Mouse (Mus musculus): Measurements from ENCODE around the gene Arpc2. TPM values are rescaled to one million over a fixed set of nuclear protein-coding genes. Genes with fewer than 3 reads are reported as not detected.

Gene Arpc2
- total and polyA plus RNA-seq, 3 experiments = 716 to 876 (median 746) TPM

- DNase-seq (ENCODE audit: low spot score) = peak; percentile 39
- Histone ChIP-seq H3K4me1 (ENCODE audit: insufficient read depth, low read depth, low read length) (peaks cover 54% of the 10 kb centered on the region), H3K36me3 (replicated peaks) (peaks cover 47% of the 10 kb centered on the region), H3K9me3 (replicated peaks) (no peaks in the 10 kb centered on the region), H3K4me3 (ENCODE audit: low read depth, low read length) (peak overlapping the region; percentile 11; the same call in 1 of the 2 replicates), H3K27me3 (ENCODE audit: insufficient read depth, low read length) (peaks cover 48% of the 10 kb centered on the region)
- ATAC-seq (ENCODE audit: extremely low read depth, insufficient number of reproducible peaks, low FRiP score, poor library complexity, severe bottlenecking) = peak; percentile 58; the same call in 1 of the 2 replicates
- no peak for TF ChIP-seq POLR2AphosphoS5 (IDR thresholded peaks at IDR 0.05; ENCODE audit: insufficient replicate concordance, low read depth, low read length)
- TF ChIP-seq TAL1 (conservative IDR thresholded peaks at IDR 0.05; ENCODE audit: low read depth, low read length) = peak; percentile 21; the same call in 1 of the 2 replicates
Observed at GRCm38 (mm10) chr1:74277883-74278537, 42.1 kb downstream of the Arpc2 start.

GRCm38 (mm10) chr1:74278538-74278937 lies 42.7 kb downstream of the Arpc2 start, which contains the start of gene Gpbar1:
Gene Gpbar1, plus strand, starts transcription at chr1:74278550.
- no peak for ATAC-seq (ENCODE audit: extremely low read depth, insufficient number of reproducible peaks, low FRiP score, poor library complexity, severe bottlenecking)

GRCm38 (mm10) chr1:74278988-74279387 lies 43.1 kb downstream of the Arpc2 start:
- Histone ChIP-seq H3K36me3 (replicated peaks) (peaks cover 53% of the 10 kb centered on the region), H3K4me1 (ENCODE audit: insufficient read depth, low read depth, low read length) (peaks cover 63% of the 10 kb centered on the region), H3K9me3 (replicated peaks) (no peaks in the 10 kb centered on the region), H3K4me3 (ENCODE audit: low read depth, low read length) (peak overlapping the region; percentile 16), H3K27me3 (ENCODE audit: insufficient read depth, low read length) (peaks cover 48% of the 10 kb centered on the region)
- TF ChIP-seq GATA1 (IDR thresholded peaks at IDR 0.05; ENCODE audit: borderline replicate concordance, low read length) (no peak), POLR2AphosphoS5 (IDR thresholded peaks at IDR 0.05; ENCODE audit: insufficient replicate concordance, low read depth, low read length) (no peak), TAL1 (conservative IDR thresholded peaks at IDR 0.05; ENCODE audit: low read depth, low read length) (no peak)
- DNase-seq (ENCODE audit: low spot score) (no peak), ATAC-seq (ENCODE audit: extremely low read depth, insufficient number of reproducible peaks, low FRiP score, poor library complexity, severe bottlenecking) (no peak)

More at GRCm38 (mm10) chr1:74278538-74278937, 42.7 kb downstream of the Arpc2 start, which contains the start of gene Gpbar1:
- peak within 1 kb of the TSS; percentile 16 for H3K4me3 ChIP-seq (ENCODE audit: low read depth, low read length)
- H3K36me3 ChIP-seq (replicated peaks) = peaks cover 50% of the 10 kb centered on the region
- H3K27me3 ChIP-seq (ENCODE audit: insufficient read depth, low read length) = peaks cover 48% of the 10 kb centered on the region
- no peaks in the 10 kb centered on the region for H3K9me3 ChIP-seq (replicated peaks)
- peaks cover 58% of the 10 kb centered on the region for H3K4me1 ChIP-seq (ENCODE audit: insufficient read depth, low read depth, low read length)
- no peak for TF ChIP-seq CTCF (IDR thresholded peaks at IDR 0.05; ENCODE audit: low read depth, low read length)
- TF ChIP-seq GATA1 (IDR thresholded peaks at IDR 0.05; ENCODE audit: borderline replicate concordance, low read length) = no peak
- TF ChIP-seq TAL1 (conservative IDR thresholded peaks at IDR 0.05; ENCODE audit: low read depth, low read length) = no peak
- TF ChIP-seq GATA2 (IDR thresholded peaks at IDR 0.05; ENCODE audit: borderline replicate concordance, low read depth, low read length) = no peak
- no peak for TF ChIP-seq POLR2AphosphoS5 (IDR thresholded peaks at IDR 0.05; ENCODE audit: insufficient replicate concordance, low read depth, low read length)
- no peak for DNase-seq (ENCODE audit: low spot score)

GRCm38 (mm10) chr1:74280591-74281325 lies 44.9 kb downstream of the Arpc2 start:
- DNase-seq (ENCODE audit: low spot score) (no peak), ATAC-seq (ENCODE audit: extremely low read depth, insufficient number of reproducible peaks, low FRiP score, poor library complexity, severe bottlenecking) (no peak)
- TF ChIP-seq CTCF (IDR thresholded peaks at IDR 0.05; ENCODE audit: low read depth, low read length) = no peak
- TF ChIP-seq POLR2AphosphoS5 (IDR thresholded peaks at IDR 0.05; ENCODE audit: insufficient replicate concordance, low read depth, low read length) = no peak
- no peak for TF ChIP-seq GATA2 (IDR thresholded peaks at IDR 0.05; ENCODE audit: borderline replicate concordance, low read depth, low read length)
- no peak for TF ChIP-seq GATA1 (IDR thresholded peaks at IDR 0.05; ENCODE audit: borderline replicate concordance, low read length)
- TF ChIP-seq TAL1 (conservative IDR thresholded peaks at IDR 0.05; ENCODE audit: low read depth, low read length) = no peak
- H3K4me3 ChIP-seq (ENCODE audit: low read depth, low read length) = no peak overlapping the region
- peaks cover 71% of the 10 kb centered on the region for H3K4me1 ChIP-seq (ENCODE audit: insufficient read depth, low read depth, low read length)
- peaks cover 53% of the 10 kb centered on the region for H3K36me3 ChIP-seq (replicated peaks)
- peaks cover 30% of the 10 kb centered on the region for H3K27me3 ChIP-seq (ENCODE audit: insufficient read depth, low read length)
- H3K9me3 ChIP-seq (replicated peaks) = no peaks in the 10 kb centered on the region

GRCm38 (mm10) chr1:74281372-74281771 lies 45.5 kb downstream of the Arpc2 start:
- TF ChIP-seq POLR2AphosphoS5 (IDR thresholded peaks at IDR 0.05; ENCODE audit: insufficient replicate concordance, low read depth, low read length) (no peak), GATA2 (IDR thresholded peaks at IDR 0.05; ENCODE audit: borderline replicate concordance, low read depth, low read length) (no peak), GATA1 (IDR thresholded peaks at IDR 0.05; ENCODE audit: borderline replicate concordance, low read length) (no peak), TAL1 (conservative IDR thresholded peaks at IDR 0.05; ENCODE audit: low read depth, low read length) (no peak), CTCF (IDR thresholded peaks at IDR 0.05; ENCODE audit: low read depth, low read length) (no peak)
- Histone ChIP-seq H3K4me1 (ENCODE audit: insufficient read depth, low read depth, low read length) (peaks cover 76% of the 10 kb centered on the region), H3K36me3 (replicated peaks) (peaks cover 54% of the 10 kb centered on the region), H3K27me3 (ENCODE audit: insufficient read depth, low read length) (peaks cover 24% of the 10 kb centered on the region), H3K9me3 (replicated peaks) (no peaks in the 10 kb centered on the region), H3K4me3 (ENCODE audit: low read depth, low read length) (no peak overlapping the region)
- no peak for DNase-seq (ENCODE audit: low spot score)
- no peak for ATAC-seq (ENCODE audit: extremely low read depth, insufficient number of reproducible peaks, low FRiP score, poor library complexity, severe bottlenecking)

GRCm38 (mm10) chr1:74281886-74282285 lies 46.0 kb downstream of the Arpc2 start:
- no peak overlapping the region for H3K4me3 ChIP-seq (ENCODE audit: low read depth, low read length)
- H3K9me3 ChIP-seq (replicated peaks) = no peaks in the 10 kb centered on the region
- TF ChIP-seq POLR2AphosphoS5 (IDR thresholded peaks at IDR 0.05; ENCODE audit: insufficient replicate concordance, low read depth, low read length) (no peak), GATA2 (IDR thresholded peaks at IDR 0.05; ENCODE audit: borderline replicate concordance, low read depth, low read length) (no peak), GATA1 (IDR thresholded peaks at IDR 0.05; ENCODE audit: borderline replicate concordance, low read length) (no peak), CTCF (IDR thresholded peaks at IDR 0.05; ENCODE audit: low read depth, low read length) (no peak), TAL1 (conservative IDR thresholded peaks at IDR 0.05; ENCODE audit: low read depth, low read length) (no peak)
- no peak for DNase-seq (ENCODE audit: low spot score)
- H3K4me1 ChIP-seq (ENCODE audit: insufficient read depth, low read depth, low read length) = peaks cover 77% of the 10 kb centered on the region
- H3K36me3 ChIP-seq (replicated peaks) = peaks cover 59% of the 10 kb centered on the region
- ATAC-seq (ENCODE audit: extremely low read depth, insufficient number of reproducible peaks, low FRiP score, poor library complexity, severe bottlenecking) = no peak
- H3K27me3 ChIP-seq (ENCODE audit: insufficient read depth, low read length) = peaks cover 19% of the 10 kb centered on the region
